9 mouse cellular contexts compared by ENCODE assay signal in genomic region chr10:118155932-118156331, GRCm38 (mm10). TPM values are rescaled to one million over a fixed set of nuclear protein-coding genes. Genes with fewer than 3 reads are reported as not detected.
DNase-seq lines count a peak whose midpoint lies in the region; ATAC-seq and TF ChIP-seq lines count a peak whose summit lies in the region.
"Had no signal": no experiment of that assay in that cellular context is flagged by ENCODE, and none has a peak within 500 bp of the region (broad histone marks: within the 10 kb centered on the region; RNA-seq: fewer than 3 reads in every experiment).

No protein-coding gene starts in this region.

- peak; percentile 44; the same call in 1 of the 2 replicates for TF ChIP-seq CTCF in intestine, postnatal 0 days (IDR thresholded peaks at IDR 0.05; ENCODE audit: low read depth)

- H3K36me3 ChIP-seq in intestine, postnatal 0 days (ENCODE audit: control insufficient read depth, insufficient read depth) = peaks cover 13% of the 10 kb centered on the region
- H3K36me3 ChIP-seq in intestine, embryonic 16.5 days (ENCODE audit: control insufficient read depth, insufficient read depth, low read length) = peaks cover 8% of the 10 kb centered on the region
- 0 out of 2 replicates have a peak, but pooled peaks cover 2% of the 10 kb centered on the region for H3K36me3 ChIP-seq in splenic B cell, adult 2 months (ENCODE audit: control insufficient read depth, insufficient read depth, low read length, poor library complexity, severe bottlenecking)

- H3K4me1 ChIP-seq in intestine, postnatal 0 days (replicated peaks; ENCODE audit: control insufficient read depth, insufficient read depth, low read length) = no peaks in the 10 kb centered on the region
- H3K4me1 ChIP-seq in intestine, embryonic 16.5 days (ENCODE audit: control insufficient read depth, insufficient read depth, low read length) = no peaks in the 10 kb centered on the region
- H3K4me1 ChIP-seq: midbrain, embryonic 15.5 days had no signal

- no peak overlapping the region for H3K4me3 ChIP-seq in intestine, postnatal 0 days (ENCODE audit: low read depth, low read length)
- no peak overlapping the region for H3K4me3 ChIP-seq in intestine, embryonic 16.5 days (ENCODE audit: low read length)
- H3K4me3 ChIP-seq: midbrain, embryonic 15.5 days had no signal

- no peak for ATAC-seq in intestine, postnatal 0 days
- ATAC-seq in intestine, embryonic 16.5 days = no peak
- ATAC-seq: midbrain, embryonic 15.5 days had no signal

- no peak overlapping the region for H3K27ac ChIP-seq in intestine, postnatal 0 days (ENCODE audit: low read depth, low read length)
- H3K27ac ChIP-seq in intestine, embryonic 16.5 days (ENCODE audit: low read length) = no peak overlapping the region
- H3K27ac ChIP-seq: midbrain, embryonic 15.5 days had no signal

- H3K27me3 ChIP-seq in intestine, postnatal 0 days (replicated peaks; ENCODE audit: control insufficient read depth, insufficient read depth, low read length) = no peaks in the 10 kb centered on the region
- no peaks in the 10 kb centered on the region for H3K27me3 ChIP-seq in intestine, embryonic 16.5 days (replicated peaks; ENCODE audit: control insufficient read depth, insufficient read depth, low read length)
- no peaks in the 10 kb centered on the region for H3K27me3 ChIP-seq in splenic B cell, adult 2 months (ENCODE audit: control insufficient read depth, insufficient read depth, low read length, poor library complexity, severe bottlenecking)
- H3K27me3 ChIP-seq: midbrain, embryonic 15.5 days had no signal

- H3K9ac ChIP-seq in intestine, postnatal 0 days (ENCODE audit: low read depth, low read length) = no peak overlapping the region
- no peak overlapping the region for H3K9ac ChIP-seq in intestine, embryonic 16.5 days (ENCODE audit: low read depth, low read length)
- H3K9ac ChIP-seq: midbrain, embryonic 15.5 days had no signal

- H3K4me2 ChIP-seq in intestine, postnatal 0 days (replicated peaks; ENCODE audit: low read depth) = no peak overlapping the region
- no peak overlapping the region for H3K4me2 ChIP-seq in intestine, embryonic 16.5 days (ENCODE audit: low read depth, low read length)
- H3K4me2 ChIP-seq: midbrain, embryonic 15.5 days had no signal

- peak; percentile 14 for DNase-seq in lung, postnatal 14 days
- no peak for DNase-seq in lung, adult 18-20 months
- peak; percentile 40 for DNase-seq in adipocyte (ENCODE audit: low spot score)
- peak; percentile 56 for DNase-seq in splenic B cell, adult 2 months (ENCODE audit: low read depth, low spot score)
- DNase-seq in testis, postnatal 10 days (ENCODE audit: low spot score) = no peak
- DNase-seq: cerebellum, adult 9-10 months had no signal

- H3K9me3 ChIP-seq in intestine, postnatal 0 days (ENCODE audit: control insufficient read depth) = no peaks in the 10 kb centered on the region
- no peaks in the 10 kb centered on the region for H3K9me3 ChIP-seq in intestine, embryonic 16.5 days (ENCODE audit: control insufficient read depth, low read length)
- H3K9me3 ChIP-seq: midbrain, embryonic 15.5 days had no signal

RNA-seq across cellular contexts. Expression of gene Mdm1, which starts 14.3 kb away (rescaled TPM):
- 3.9 and 4.4 TPM in 2 replicates for polyA plus RNA-seq in intestine, postnatal 0 days (2015; fragmentation: Nextera tagmentation; extraction: Ambion mirVana)
- 13.0 and 13.9 TPM in 2 replicates for polyA plus RNA-seq in intestine, embryonic 16.5 days (2015; fragmentation: Nextera tagmentation; extraction: Ambion mirVana)

RNA-seq across cellular contexts. Expression of gene Il22, which starts 48.8 kb away (rescaled TPM):
- not detected in 2 replicates for polyA plus RNA-seq in intestine, postnatal 0 days (2015; fragmentation: Nextera tagmentation; extraction: Ambion mirVana)
- polyA plus RNA-seq in intestine, embryonic 16.5 days (2015; fragmentation: Nextera tagmentation; extraction: Ambion mirVana) = not detected in 2 replicates

Comparison
In these comparisons a context has a peak if more than half of its experiments do, and no peak if none do; other contexts are left out.
1. DNase-seq: peak in lung, postnatal 14 days (single experiment), adipocyte (single experiment) and splenic B cell, adult 2 months (single experiment); none in lung, adult 18-20 months (0 of 2) and testis, postnatal 10 days (single experiment).